23 mouse cellular contexts compared by ENCODE assay signal in genomic region chr4:33099118-33099694, GRCm38 (mm10). TPM values are rescaled to one million over a fixed set of nuclear protein-coding genes. Genes with fewer than 3 reads are reported as not detected.
DNase-seq lines count a peak whose midpoint lies in the region; ATAC-seq lines count a peak whose summit lies in the region.
"Had no signal": no experiment of that assay in that cellular context is flagged by ENCODE, and none has a peak within 500 bp of the region (broad histone marks: within the 10 kb centered on the region; RNA-seq: fewer than 3 reads in every experiment).

No protein-coding gene starts in this region.

- no peak overlapping the region for H3K4me2 ChIP-seq in forebrain, embryonic 14.5 days (ENCODE audit: low read length)
- H3K4me2 ChIP-seq: embryonic facial prominence, embryonic 13.5 days; forebrain, embryonic 12.5 days; heart, embryonic 13.5 days; hindbrain, embryonic 12.5 days had no signal

- H3K4me1 ChIP-seq in forebrain, embryonic 14.5 days (ENCODE audit: control insufficient read depth, insufficient read depth, low read length), result no peaks in the 10 kb centered on the region
- H3K4me1 ChIP-seq: embryonic facial prominence, embryonic 13.5 days; forebrain, embryonic 12.5 days; heart, embryonic 13.5 days; hindbrain, embryonic 12.5 days had no signal

- no peak overlapping the region for H3K9ac ChIP-seq in forebrain, embryonic 14.5 days (ENCODE audit: low read length)
- H3K9ac ChIP-seq: embryonic facial prominence, embryonic 13.5 days; forebrain, embryonic 12.5 days; heart, embryonic 13.5 days; hindbrain, embryonic 12.5 days had no signal

- no peaks in the 10 kb centered on the region for H3K9me3 ChIP-seq in forebrain, embryonic 14.5 days (replicated peaks; ENCODE audit: control insufficient read depth, low read length)
- H3K9me3 ChIP-seq: embryonic facial prominence, embryonic 13.5 days; forebrain, embryonic 12.5 days; heart, embryonic 13.5 days; hindbrain, embryonic 12.5 days had no signal

- peak; percentile 47; the same call in 1 of the 2 replicates for ATAC-seq in common myeloid progenitor, adult 5-6 weeks (replicated peaks; ENCODE audit: low read depth, poor library complexity, severe bottlenecking)
- ATAC-seq in forebrain, embryonic 14.5 days, result no peak
- ATAC-seq: activated CD4-positive, CD25-positive, alpha-beta regulatory T cell, adult 4 months; hindbrain, postnatal 0 days; Patski had no signal

- H3K27me3 ChIP-seq in forebrain, embryonic 14.5 days (replicated peaks; ENCODE audit: control insufficient read depth, insufficient read depth, low read length), result no peaks in the 10 kb centered on the region
- H3K27me3 ChIP-seq: embryonic facial prominence, embryonic 13.5 days; forebrain, embryonic 12.5 days; heart, embryonic 13.5 days; hindbrain, embryonic 12.5 days; Patski had no signal

- 89% methylated on average over 6 of the region's 6 CpGs for WGBS in forebrain, embryonic 14.5 days

- no peaks in the 10 kb centered on the region for H3K36me3 ChIP-seq in forebrain, embryonic 14.5 days (ENCODE audit: control insufficient read depth, insufficient read depth, low read length)
- H3K36me3 ChIP-seq: embryonic facial prominence, embryonic 13.5 days; forebrain, embryonic 12.5 days; heart, embryonic 13.5 days; hindbrain, embryonic 12.5 days had no signal

- no peak overlapping the region for H3K27ac ChIP-seq in forebrain, embryonic 14.5 days (ENCODE audit: low read depth, low read length)
- H3K27ac ChIP-seq: embryonic facial prominence, embryonic 13.5 days; forebrain, embryonic 12.5 days; heart, embryonic 13.5 days; hindbrain, embryonic 12.5 days; hindbrain, postnatal 0 days had no signal

- H3K4me3 ChIP-seq in forebrain, embryonic 14.5 days (ENCODE audit: low read depth, low read length), result no peak overlapping the region
- H3K4me3 ChIP-seq: embryonic facial prominence, embryonic 13.5 days; forebrain, embryonic 12.5 days; heart, embryonic 13.5 days; hindbrain, embryonic 12.5 days had no signal

- DNase-seq in layer of hippocampus, adult 9-11 months, result peak; percentile 71
- no peak for DNase-seq in layer of hippocampus, postnatal 36 days
- DNase-seq in A20 (ENCODE audit: low read depth, low spot score), result peak; percentile 62
- peak; percentile 32 to 37 for DNase-seq in B cell, adult 2 months
- no peak for DNase-seq in lung, postnatal 25 days (ENCODE audit: low spot score)
- no peak for DNase-seq in forebrain, embryonic 14.5 days (ENCODE audit: low spot score)
- DNase-seq: adrenal gland, postnatal 14 days; cerebellum, adult 2 months; cerebellum, postnatal 25 days; gastrocnemius, postnatal 36 days; heart, adult 11 months; heart, postnatal 36 days had no signal

RNA-seq across cellular contexts. Expression of gene Gabrr1, which starts 33.1 kb away (rescaled TPM):
- under 1 TPM in 1 of 2 experiments, not detected in 1; 0.20 TPM for total RNA-seq in layer of hippocampus, postnatal 36 days (2021)
- not detected in 2 replicates for total RNA-seq in common myeloid progenitor, adult 5-6 weeks (2017)
- not detected in 2 replicates for polyA plus RNA-seq in forebrain, embryonic 14.5 days (2014; fragmentation: Nextera tagmentation; extraction: Ambion mirVana)
- total RNA-seq: adrenal gland, adult 18-20 months; gastrocnemius, postnatal 36 days had no signal
- polyA plus RNA-seq: activated CD4-positive, CD25-positive, alpha-beta regulatory T cell, adult 4 months; embryonic facial prominence, embryonic 13.5 days; heart, postnatal 0 days; hindbrain, embryonic 12.5 days; intestine, embryonic 14.5 days; Patski had no signal

RNA-seq across cellular contexts. Expression of gene Gabrr2, which starts 36.4 kb away (rescaled TPM):
- under 1 TPM; 0.85 to 0.96 TPM for total RNA-seq in layer of hippocampus, postnatal 36 days (2021)
- not detected in 2 replicates for total RNA-seq in common myeloid progenitor, adult 5-6 weeks (2017)
- 0.34 and 0.47 TPM in 2 replicates for polyA plus RNA-seq in forebrain, embryonic 14.5 days (2014; fragmentation: Nextera tagmentation; extraction: Ambion mirVana)
- polyA plus RNA-seq: heart, postnatal 0 days had no signal

Comparison
In these comparisons a context has a peak if more than half of its experiments do, and no peak if none do; other contexts are left out.
1. DNase-seq: peak in layer of hippocampus, adult 9-11 months (single experiment), A20 (single experiment) and B cell, adult 2 months (2 of 2); none in layer of hippocampus, postnatal 36 days (0 of 2), lung, postnatal 25 days (single experiment) and forebrain, embryonic 14.5 days (single experiment).